Mouse (Mus musculus) ovary, postnatal 14 days (tissue): ENCODE data around the gene Thada.

ENCODE experiments used
- DNase-seq: peaks from one replicate; pipeline ENCODE4 v3.0.0; 2022; ENCODE audit warnings: low spot score

Thada gene

GRCm38 (mm10) chr17:84369769-84370168 is 96.2 kb downstream of the Thada start:
- no peak for DNase-seq

GRCm38 (mm10) chr17:84368213-84369014 is 97.6 kb downstream of the Thada start:
- no peak for DNase-seq

- DNase-seq, result no peak
These were observed 98.3 kb downstream of the Thada start for GRCm38 (mm10) chr17:84367663-84368062.

GRCm38 (mm10) chr17:84365791-84366301 is 100.2 kb downstream of the Thada start:
- no peak for DNase-seq

GRCm38 (mm10) chr17:84365006-84365716 is 100.8 kb downstream of the Thada start:
- no peak for DNase-seq

GRCm38 (mm10) chr17:84363444-84363843 is 102.6 kb downstream of the Thada start:
- DNase-seq, result no peak

- no peak for DNase-seq
These were observed 103.3 kb downstream of the Thada start for GRCm38 (mm10) chr17:84362581-84363286.

- DNase-seq, result no peak
These were observed 105.0 kb downstream of the Thada start for GRCm38 (mm10) chr17:84361006-84361405.

- DNase-seq, result no peak
These were observed 106.2 kb downstream of the Thada start for GRCm38 (mm10) chr17:84359810-84360209.

GRCm38 (mm10) chr17:84358951-84359644 is 106.9 kb downstream of the Thada start:
- DNase-seq, result no peak

- DNase-seq, result no peak
These were observed 108.2 kb downstream of the Thada start for GRCm38 (mm10) chr17:84357776-84358175.

GRCm38 (mm10) chr17:84356056-84356887 is 109.7 kb downstream of the Thada start:
- no peak for DNase-seq

- no peak for DNase-seq
These were observed 111.0 kb downstream of the Thada start for GRCm38 (mm10) chr17:84355006-84355405.

- DNase-seq, result no peak
These were observed 112.1 kb downstream of the Thada start for GRCm38 (mm10) chr17:84353902-84354311.

- DNase-seq, result no peak
These were observed 112.6 kb downstream of the Thada start for GRCm38 (mm10) chr17:84353224-84353901.

- no peak for DNase-seq
These were observed 113.2 kb downstream of the Thada start for GRCm38 (mm10) chr17:84352790-84353154.

GRCm38 (mm10) chr17:84351912-84352789 is 113.9 kb downstream of the Thada start:
- no peak for DNase-seq

- no peak for DNase-seq
These were observed 114.7 kb downstream of the Thada start for GRCm38 (mm10) chr17:84351276-84351675.

- no peak for DNase-seq
These were observed 117.1 kb downstream of the Thada start for GRCm38 (mm10) chr17:84348865-84349264.
